Mouse (Mus musculus) gastrocnemius, postnatal 4 days (tissue): ENCODE measurements around the gene Rflnb. TPM values are rescaled to one million over a fixed set of nuclear protein-coding genes. Genes with fewer than 3 reads are reported as not detected.
"Not testable (repeated sequence)": the region's sequence is repeated elsewhere in the genome, so short reads cannot be mapped to it uniquely, and the experiment has no call there.

Experiments used
- DNase-seq, 2 experiments: peaks; one replicate each; pipeline ENCODE4 v3.0.0; 2021 to 2022; ENCODE audit warnings: low spot score in 2 of 2, mixed read lengths in 2 of 2
- total RNA-seq, 2 experiments: library from RNA; stranded (reverse); gene quantifications; 2 replicates each; pipeline ENCODE4 v1.2.3; 2021

Gene Rflnb
- total RNA-seq, 2 experiments from 2014 or later, result 50.1 to 59.2 TPM

DNA sequence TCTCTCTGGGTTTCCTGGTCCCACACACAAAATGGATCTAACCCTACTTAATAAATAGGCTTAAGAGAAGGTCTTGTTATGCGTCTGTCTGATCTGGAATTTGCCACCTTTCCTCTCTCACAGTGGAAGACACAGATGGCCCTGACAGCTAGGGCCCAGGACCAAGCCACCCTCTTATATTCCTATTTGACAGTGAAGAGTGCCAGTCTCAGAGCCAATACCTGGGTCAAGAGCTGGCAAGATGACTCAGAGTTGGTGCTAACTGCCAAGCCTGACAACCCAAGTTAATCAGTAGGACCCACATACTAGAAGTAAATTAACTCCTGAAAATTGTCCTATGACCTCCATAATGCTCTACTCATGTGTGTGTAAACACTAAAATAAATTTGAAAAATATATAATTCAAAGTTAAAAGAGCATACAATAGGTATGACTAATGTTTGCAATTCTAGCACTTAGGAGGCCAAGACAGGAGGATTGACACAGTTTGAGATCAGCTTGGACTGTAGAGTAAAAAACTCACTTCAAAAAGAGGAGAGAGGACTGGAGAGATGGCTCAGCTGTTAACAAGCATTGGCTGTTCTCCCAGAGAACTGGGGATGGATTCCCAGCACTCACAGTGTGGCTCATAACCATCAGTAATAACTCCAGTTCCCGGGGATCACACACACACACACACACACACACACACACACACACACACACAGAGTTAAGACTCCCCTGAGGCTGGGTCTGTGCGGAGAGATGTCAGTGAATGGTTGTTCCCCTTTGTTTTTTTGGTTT is 11.9 kb upstream of the Rflnb start:
- no peak for DNase-seq

DNA sequence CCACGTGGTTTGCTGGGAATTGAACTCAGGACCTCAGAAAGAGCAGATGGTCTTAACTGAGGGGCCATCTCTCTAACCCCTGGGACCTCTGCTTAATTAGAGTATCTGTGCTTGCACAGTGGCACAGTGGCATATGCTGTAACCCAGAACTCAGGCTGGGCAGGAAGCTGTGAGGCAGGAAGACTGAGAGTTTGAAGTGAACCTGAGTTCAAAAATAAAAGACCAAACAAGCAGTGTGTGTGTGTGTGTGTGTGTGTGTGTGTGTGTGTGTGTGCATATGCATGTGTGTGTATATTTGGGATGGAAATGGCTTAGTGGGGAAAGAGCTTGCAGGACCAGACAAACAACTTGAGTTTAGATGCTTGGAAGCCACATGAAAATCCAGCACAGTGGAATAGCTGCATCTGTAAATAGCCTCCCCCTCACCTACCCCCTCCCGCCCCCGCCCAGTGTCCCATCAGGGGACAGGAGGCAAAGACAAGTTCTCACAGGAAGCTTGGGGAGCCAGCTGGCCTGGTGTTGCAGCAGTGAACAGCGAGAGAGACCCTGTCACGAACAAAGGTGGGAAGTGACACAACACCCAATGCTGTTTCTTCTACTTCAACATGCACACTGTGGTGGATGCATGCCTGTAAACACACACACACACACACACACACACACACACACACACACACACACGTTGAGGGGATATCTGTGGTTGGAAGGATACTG is 10.2 kb upstream of the Rflnb start:
- no peak for DNase-seq

DNA sequence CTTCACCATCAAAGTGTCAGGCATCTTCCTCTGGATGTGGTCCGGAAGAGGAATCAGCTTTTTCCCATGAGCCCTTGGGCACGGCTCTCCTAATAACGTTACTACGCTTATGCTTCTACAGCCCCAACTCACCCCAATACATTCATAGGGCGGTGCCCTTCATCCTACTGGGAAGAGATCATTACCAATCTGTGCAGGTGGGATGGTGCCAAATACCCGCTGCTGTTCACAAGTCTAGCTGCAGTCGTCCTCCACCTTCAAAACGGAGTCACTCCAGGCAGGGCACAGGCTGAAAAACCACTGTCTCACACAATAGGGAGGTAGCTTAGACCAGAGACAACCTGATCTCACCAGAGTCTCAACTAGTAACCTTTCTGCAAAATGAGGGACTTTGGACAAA is 7.6 kb upstream of the Rflnb start:
- DNase-seq, result no peak

DNA sequence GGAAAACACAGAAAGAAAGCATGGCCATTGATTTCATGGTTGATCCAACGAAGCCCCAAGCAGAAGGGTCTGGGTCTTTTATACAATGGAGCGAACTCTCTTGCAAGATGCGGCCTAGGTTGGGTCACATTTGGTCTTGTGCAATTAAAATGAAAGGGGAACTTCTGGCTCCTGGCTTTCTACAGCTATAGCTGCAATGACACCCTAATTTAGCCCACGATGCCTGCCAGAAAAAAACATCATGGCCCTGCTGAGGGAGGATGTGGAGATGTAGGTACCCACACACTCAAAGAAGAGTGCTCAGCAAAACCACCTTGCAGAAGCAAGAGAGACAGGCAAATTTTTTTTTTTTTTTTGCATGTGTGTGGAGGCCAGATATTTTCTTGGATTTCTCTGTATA is 6.3 kb upstream of the Rflnb start:
- no peak for DNase-seq

DNA sequence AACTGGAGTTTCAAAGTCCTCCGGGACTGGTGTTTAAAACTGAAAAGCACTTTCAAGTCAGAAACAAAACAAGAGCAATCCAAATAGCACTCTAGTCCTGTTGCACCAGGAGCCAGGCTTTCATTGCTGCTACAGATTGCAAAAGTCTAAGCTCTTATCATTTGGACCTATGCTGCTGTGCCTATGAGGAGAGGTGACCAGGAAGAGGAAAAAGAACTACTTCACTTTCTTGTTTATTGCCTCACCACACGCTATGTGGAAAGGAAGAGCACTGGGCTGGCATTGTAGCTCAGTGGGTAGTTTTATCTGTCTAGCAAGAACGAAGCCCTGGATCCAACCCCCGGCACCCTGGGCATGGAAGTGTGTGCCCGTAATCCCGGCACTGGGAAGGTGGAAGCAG is 5.8 kb upstream of the Rflnb start:
- no peak for DNase-seq

DNA sequence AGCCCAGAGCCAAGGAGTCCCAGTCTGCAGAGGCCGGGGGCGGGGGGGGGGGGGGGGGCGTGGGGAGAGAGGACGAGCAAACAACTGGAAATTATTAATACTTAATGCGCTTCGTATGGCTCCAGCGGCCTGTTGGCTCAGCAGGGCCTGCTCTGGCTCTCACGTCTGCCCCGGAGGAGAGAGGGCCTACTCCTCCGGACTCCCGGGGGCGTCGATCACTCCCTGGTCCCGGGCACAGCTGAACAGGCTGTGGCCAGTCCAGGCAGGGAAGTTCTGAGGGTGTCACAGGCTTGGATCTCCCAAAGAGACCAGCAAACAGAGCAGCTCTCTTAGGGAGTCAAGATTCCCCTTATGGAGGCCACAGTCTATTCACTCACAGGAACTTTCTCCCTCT is 487 bp upstream of the Rflnb start:
- DNase-seq, result peak in 1 of 2 experiments; percentile 52

DNA sequence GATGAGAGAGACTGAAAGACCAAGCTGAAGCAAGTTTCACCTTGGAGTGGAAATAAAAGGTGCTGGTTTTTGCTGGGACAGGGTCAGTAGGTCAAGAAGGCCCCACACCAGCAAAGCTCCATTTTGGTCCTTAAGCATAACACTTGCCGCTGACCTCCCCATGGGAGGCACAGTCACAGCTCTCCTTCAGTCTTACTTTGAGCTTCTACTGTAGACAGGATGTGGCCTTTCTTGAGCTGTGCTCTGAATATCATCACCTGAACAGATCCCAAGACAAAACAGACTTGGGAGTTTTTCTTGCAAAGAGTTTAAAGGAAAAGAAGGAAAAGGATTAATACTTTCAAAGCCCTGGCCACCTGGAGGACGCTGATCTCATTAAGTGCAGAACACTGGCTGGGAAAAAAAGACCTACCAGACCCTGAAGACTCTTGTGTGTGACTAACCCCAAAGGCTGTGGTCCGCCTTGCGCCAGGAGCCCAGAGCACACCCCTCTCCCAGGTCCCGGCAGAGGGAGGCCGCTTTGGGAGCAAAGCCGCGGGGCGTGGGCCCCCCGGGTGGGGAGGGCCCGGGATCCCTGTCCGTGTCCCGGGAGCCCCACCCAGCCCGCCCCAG is 949 bp downstream of the Rflnb start:
- no peak for DNase-seq

DNA sequence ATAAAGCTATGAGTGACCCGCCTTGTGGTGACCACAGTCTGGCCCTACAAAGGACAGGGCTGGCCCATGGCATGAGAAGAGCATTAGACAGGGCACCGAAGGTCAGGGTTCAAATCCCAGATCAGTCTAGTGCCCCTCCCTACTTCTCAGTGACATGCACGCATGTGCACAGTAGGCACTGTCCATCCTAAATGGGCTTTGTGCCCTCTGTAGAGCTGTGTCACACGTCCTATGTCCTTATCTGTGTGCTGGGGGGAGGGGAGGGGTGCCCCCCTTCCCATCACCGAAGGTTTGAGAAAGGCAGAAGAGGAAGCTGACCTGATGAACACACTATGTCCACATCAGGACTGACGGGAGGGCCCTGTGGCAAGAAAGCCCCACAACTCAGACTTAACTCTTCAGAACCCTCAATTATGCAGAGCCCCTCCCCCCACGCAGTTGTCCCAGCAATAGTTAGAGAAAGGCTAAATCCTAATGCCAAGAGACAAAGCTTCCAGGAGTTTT is 2.5 kb downstream of the Rflnb start:
- DNase-seq, result no peak

DNA sequence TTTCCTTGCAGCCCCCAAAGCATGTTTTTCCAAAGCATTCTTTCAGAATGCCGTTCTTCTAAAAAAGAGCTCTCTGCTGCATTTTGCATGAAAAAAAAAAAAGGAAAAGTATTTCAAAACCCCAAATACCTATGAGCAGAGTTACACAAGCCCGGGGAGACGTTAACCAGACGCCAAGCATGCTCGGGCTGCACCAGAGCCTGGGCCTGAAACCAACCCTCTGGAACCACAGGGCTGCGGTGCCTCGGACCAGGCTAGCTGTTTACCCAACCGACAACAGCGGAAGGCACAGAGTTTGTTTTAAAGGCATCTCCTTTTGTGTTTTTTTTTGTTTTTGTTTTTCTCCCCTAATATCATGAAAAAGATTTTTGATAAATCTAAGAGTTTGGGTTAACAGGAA is 6.7 kb downstream of the Rflnb start:
- no peak for DNase-seq

DNA sequence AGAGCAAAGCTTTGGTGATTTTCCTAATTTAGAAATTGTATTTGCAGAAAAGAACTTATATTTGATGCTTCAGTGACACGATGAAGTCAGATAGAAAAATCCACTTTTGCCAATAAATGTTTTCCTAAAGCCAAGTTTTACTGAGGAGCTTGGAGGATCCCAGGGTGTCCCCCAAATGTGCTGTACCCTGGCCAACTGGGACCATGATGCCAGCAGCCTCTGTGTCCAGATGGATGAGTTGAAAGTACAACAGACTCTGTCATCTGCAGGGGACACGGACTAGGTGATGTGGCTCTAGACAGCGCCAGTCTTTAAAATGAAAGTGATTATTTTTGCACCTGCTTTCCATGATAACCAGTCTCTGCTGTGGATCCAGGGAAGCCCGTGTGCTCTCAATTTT is 7.7 kb downstream of the Rflnb start:
- no peak for DNase-seq

DNA sequence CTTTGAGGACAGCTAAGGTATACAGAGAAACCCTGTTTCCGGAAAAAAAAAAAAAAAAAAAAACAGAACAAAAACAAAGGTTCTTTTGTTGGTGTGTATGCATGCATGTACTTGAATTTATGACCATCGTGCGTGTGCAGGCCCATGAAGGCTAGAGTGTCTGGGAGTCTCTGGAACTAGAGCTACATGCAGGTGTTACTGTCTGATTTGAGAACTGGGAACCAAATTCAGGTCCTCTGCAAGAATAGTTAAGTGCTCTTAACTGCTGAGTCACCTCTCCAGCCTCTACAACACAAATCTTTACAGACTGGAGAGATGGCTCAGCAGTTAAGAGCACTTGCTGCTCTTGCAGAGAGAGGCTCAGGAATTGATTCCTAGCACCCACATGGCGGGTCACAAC is 11.8 kb downstream of the Rflnb start:
- no peak for DNase-seq

DNA sequence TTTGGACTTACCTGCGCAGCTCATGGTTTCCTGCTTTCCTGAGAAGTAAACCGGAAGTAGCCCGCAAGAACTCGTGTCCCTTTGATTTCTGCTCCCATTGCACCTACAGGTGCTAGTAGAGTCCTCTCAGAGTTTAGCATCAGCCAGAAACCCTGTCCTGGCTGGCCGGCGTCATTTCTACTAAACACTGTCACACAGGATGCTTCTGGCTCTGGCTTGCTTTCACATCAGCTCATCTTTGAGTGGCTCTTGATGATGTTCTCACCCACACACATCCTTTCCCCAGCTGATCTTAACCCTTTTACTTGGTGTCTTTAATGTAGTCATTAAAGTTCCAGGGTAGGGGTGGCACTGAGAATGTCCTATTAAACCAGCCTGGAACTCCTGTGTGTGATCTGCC is 12.3 kb downstream of the Rflnb start:
- no peak for DNase-seq

DNA sequence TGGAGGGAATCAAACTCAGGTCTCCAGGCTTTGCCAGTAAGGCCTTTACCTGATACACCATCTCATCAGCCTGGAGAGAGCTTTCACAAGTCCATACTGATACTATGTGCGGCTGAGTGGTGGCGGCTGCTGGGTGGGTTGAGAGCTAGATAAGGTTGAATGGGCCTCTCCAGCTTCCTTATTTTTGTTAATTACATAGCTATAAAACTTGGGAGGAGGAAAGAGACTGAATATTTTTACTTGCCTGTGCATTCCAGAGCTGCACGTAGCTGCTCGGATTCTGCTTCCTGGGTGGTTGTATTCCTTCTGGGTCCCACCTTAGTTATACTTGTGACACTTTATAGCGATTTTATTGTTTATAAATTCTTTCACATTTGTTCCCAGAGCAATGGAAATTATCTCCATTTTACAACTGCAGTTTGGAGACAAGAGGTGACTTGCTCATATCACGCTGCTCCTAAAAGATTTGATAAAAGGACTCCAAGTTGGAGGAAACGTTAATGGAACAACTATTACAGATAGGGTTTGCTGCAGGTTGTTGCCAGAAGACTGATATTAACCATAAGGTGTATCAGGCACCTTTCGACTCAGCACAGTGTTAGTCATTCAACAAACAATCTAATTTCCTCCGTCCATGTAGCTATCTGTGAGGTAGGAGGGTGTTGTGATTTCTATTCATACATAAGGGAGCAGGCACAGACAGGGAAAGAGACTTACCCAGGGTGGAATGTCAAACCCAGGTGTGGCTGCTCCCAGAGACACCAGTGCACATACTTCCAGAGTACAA is 16.6 kb downstream of the Rflnb start:
- DNase-seq, result no peak

DNA sequence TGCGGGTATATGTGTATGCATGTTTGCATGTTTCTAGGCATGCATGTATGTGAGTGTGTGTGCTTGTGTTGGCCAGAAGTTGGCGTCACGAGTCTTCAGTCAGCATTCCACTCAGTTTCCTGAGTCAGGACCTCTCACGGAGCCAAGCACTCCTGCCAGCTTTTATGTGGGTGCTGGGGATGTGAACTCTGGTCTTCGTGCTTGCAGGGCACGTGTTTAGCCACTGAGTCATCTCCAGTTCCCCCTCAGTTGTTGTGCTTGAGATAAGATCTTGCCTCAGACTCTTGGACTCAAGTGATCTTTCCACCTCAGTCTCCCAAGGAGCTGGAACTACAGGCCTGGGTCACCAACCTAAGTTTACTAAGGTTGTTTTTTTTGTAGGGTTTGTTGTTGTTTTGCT is 18.5 kb downstream of the Rflnb start:
- DNase-seq, result no peak

DNA sequence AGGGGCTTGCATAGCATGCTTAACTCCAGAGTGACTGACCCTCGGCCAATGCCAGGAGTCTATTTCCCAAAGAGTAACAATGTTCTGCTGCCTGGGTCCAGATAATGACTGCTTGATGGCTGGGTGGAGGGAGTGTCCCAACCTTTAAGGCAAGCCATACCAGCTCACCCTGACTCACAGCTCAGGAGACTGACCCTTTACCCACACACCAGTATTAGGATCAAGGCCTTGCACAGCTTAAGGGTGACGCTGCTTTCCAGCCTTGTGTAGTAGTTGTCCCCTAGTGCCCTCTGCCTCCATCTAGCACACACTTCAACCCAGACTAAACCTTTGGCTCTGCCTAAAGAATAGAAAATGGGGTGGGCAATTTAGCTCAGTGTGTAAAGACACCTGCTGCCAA is 19.4 kb downstream of the Rflnb start:
- DNase-seq, result no peak

DNA sequence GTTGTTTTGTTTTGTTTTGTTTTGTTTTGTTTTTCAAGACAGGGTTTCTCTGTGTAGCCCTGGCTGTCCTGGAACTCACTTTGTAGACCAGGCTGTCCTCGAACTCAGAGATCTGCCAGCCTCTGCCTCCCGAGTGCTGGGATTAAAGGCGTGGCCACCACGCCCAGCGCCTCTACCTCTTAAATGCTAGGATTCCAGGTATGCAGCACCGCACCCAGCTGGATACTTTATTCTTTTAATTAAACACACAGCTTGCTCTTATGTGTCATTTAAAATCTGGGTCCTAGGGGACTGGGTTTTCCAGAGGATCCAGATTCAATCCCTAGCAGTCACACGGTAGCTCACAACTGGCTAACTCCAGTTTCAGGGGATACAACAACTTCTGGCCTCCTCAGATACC is 23.3 kb downstream of the Rflnb start:
- not testable (repeated sequence) for DNase-seq

DNA sequence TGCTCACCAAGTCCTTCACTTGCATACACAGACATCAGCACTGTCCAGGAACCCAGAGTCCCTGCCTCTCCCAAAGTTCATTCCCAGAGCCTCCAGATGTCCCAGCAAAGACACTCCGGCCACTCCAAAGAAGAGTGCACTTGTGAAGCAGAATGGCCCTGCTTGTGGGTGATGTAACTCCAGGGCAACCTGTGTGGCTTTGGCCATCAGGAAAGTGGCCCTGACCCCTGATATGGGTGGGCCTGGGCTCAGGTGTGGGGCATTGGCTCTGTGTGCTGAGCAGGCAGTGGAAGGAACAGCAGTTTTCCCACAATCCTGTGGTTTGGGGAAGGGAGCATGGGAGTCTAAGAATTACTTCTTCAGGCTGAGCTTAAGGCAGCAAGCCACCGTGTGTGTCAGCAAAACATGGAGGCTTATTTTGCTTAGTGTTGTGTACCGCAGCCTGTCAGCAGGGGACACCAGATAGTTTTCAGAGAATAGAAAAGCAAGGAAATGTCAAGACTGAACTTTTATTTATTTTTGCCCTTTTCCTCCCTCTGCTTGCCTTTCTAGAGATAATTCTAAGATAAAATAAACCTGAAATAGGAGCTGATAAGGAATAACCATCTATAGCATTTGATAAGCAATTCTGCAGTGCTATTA is 26.2 kb downstream of the Rflnb start:
- no peak for DNase-seq

DNA sequence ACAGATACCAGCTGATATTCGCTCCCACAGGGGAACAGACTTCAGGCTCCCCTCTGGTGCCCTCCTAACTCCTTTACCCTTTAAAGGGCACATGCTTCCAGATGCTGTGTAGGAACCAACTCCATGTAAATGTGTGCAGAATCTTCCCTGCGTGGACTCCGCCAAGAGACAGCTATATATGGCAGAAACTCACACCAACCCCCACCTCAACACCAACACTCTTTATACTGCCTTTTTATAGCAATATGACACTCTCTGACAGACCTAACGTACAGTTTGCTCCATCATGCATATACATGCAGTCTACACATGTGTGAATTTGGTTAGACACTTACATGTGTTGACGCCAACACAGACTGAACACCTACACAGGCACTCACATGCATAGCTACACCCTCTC is 26.9 kb downstream of the Rflnb start:
- DNase-seq, result no peak

DNA sequence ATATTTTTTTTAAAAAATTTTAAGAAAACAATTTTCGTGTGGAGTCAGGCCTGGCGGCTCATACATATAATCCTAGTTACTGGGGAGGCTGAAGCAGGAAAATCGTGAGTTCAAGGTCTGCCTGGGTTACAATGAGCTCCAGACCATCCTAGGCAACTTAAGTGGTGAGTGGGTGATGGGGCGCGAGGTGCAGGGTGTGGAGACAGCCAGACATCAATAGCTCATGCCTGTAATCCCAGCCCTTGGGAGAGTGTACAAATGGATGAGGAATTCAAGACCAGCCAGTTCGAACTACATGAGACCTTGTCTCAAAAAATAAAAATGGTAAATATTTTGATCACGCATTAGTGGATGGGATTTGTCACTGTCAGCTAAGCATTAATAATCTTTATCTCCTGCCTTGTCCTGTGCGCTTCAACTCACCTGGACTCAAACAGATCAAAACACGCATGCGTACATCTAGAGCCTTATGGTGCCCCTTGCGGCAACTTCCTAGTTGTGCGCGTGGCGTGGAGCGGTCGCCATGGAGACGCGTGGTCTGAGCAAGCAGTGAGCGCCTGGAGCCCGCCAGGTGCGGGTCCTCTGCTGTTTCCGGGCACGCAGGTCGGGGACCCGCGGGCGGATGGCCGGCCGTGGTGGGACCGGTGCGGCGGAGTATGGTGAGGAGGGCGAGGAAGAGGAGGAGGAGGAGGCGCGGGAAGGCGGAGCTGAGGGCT is 28.0 kb downstream of the Rflnb start, which contains the start of gene 1700016K19Rik:
Gene 1700016K19Rik (plus strand): TSS at position 473 of the 716 bp plus-strand sequence.
- DNase-seq, result peak; percentile 34 to 64

DNA sequence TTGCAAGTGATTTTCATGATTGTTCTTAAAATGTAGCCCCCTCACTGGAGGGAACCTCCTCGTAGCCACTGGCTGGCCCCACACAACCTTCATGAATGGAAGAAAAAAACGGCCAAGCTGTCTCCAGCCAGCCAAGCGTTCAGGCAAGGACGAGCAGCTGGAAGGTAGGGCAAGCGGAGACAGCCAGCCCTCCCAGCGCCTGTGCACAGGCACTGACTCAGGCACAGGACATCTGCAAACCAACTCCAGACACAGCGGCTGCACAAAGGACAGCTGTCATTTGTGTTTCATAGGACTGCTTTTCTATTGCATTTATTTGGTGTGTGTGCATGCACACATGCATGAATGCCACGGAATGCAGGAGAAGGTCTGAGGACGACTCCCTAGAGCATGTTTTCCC is 33.2 kb downstream of the Rflnb start:
- DNase-seq, result no peak
